Mouse (Mus musculus): ENCODE data around the gene C8g.
A peak's percentile ranks its signal among the peaks of the same experiment; 100 is the strongest.

C8g gene

GRCm38 (mm10) chr2:25501593-25502486 lies at the start of gene C8g:
Gene C8g, minus strand, starts transcription at chr2:25501719.
- no peak for DNase-seq (ENCODE audit: low spot score in 2 of 2)

- DNase-seq (ENCODE audit: low spot score in 2 of 2): peak in 1 of 2 experiments; percentile 35
Measured at GRCm38 (mm10) chr2:25551186-25551585, 49.7 kb upstream of the C8g start.

DNA sequence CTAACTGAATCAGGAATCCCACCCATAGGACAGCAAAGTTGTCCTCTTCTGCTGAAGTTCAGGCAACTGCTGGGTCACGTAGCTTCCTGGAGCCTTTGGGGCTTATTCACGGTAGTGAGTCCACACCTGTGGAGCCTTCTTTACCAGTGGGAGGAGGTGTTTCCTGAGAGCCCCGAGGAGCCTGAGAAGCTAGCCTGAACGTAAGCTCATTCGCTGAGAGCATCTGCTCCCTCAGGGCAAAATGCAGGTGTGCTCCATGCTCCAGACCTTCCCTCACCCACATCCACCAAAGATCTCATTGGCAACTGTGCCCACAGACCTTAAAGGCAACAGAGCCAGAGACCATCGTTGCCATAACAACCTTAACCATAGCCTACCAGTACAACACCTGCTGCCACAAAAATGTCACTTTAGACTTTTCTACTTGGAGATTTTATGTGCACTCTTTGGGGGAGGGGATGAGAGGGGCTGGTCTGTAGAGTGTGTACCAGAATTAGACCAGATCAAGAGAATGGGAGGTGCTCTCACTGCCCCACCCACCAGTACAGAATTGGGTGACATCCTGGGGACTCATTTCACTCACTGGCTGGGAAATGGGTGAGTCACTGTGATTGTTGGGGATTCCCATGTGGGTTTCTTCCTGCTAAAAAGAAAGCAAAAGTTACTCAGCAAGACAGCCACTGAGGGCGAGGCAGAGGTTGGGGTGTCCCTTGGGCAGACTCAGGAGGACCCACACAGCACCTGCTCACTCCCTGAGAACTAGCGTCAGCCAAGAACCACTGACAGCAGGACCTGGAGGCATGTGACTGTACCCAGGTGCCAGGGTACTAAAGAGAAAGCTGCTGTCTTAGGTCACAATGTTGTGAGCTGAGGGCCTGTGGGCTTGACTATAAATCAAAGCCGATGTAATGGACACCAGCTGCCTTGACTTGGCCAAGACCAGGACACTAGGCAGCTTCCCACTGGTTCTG lies 47.8 kb upstream of the C8g start:
- DNase-seq (ENCODE audit: low spot score in 2 of 2): no peak

DNA sequence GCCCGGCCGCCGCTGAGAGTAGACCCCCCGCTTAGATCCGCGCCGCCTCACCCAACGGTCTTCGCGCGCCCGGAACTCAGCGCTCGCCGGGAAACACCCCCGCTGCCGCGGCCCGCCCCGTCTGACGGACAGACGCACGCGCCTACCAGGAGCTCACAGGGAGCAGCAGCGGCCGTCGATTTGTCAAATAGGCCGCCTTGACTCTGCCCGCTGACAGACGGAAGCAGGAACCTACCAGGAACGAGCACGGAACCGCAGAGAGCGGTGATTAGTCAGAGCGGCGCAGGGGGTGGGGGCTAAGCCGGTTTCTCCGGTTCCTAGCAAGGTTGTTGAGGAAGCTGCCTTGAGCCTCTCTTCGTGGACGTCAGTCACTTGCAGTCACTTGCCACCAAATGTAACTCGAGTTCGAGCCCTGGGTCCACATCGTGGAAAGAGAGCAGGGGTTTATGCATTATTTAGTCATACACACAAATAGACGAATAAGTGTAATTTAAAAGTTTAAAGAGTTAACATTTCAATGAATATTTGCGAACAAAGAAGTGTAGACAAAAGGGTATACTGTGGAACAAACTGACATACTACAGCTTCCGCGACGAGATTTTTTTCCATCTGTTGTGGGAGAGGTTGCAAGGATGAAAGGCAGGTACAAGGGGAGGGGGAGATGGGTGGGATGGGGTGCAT lies 45.4 kb upstream of the C8g start, which contains the start of gene Traf2:
TSS of gene Traf2 (minus strand) at position 130 of the 681 bp plus-strand sequence.
- DNase-seq (ENCODE audit: low spot score in 2 of 2): peak; percentile 96 to 97

- DNase-seq (ENCODE audit: low spot score in 2 of 2): no peak
Measured at GRCm38 (mm10) chr2:25545996-25546810, 44.7 kb upstream of the C8g start.

- no peak for DNase-seq (ENCODE audit: low spot score in 2 of 2)
Measured at GRCm38 (mm10) chr2:25541644-25542367, 40.3 kb upstream of the C8g start.

GRCm38 (mm10) chr2:25540541-25540948 lies 39.0 kb upstream of the C8g start:
- no peak for DNase-seq (ENCODE audit: low spot score in 2 of 2)

GRCm38 (mm10) chr2:25536531-25536930 lies 35.0 kb upstream of the C8g start:
- no peak for DNase-seq (ENCODE audit: low spot score in 2 of 2)

DNA sequence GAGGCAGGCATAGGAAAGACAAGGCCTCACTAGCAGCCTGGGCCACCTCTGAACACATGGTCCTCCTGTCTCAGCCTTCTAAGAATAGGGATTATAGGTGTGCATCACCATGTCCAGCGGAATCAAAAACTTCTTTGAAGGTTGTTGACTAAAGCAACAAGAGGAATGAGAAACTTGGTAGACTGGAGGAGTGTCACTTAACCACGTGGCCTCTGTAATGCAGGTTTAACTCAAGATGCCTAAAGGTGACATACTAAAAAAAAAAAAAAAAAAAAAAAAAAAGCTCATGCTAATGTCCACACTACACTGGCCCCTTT lies 33.3 kb upstream of the C8g start:
- DNase-seq (ENCODE audit: low spot score in 2 of 2): no peak

DNA sequence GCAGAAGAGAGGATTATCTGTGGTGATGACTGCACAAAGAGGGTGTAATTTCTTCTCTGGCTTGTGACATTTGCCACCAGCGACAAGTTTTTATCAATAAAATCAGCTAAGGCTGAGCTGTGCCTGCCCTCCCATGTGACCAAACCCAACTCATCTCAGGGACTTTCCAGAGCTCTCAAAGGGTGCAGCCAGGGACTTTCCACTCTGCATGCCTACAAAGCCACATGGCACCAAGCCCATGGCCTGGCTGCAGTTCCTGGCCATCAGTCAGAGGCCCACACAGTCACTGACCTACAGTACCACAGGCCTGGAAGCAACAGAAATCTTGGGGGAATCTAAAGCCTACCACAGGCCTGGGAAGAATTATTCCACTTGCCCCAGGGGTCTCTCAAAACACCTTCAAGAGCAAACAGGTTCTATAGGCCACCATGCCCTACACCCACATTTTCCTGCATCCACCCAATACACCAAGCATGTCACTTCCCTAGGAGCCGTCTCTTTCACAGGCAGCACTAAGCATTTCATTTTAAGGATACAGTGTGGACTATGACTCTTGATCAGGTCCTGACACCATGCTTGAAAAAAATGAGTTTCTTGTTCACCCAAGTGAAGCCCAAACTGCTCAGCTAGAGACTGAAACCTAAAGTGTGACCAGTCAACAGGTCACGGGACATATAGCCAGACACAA lies 32.8 kb upstream of the C8g start:
- DNase-seq (ENCODE audit: low spot score in 2 of 2): peak in 1 of 2 experiments; percentile 39

DNA sequence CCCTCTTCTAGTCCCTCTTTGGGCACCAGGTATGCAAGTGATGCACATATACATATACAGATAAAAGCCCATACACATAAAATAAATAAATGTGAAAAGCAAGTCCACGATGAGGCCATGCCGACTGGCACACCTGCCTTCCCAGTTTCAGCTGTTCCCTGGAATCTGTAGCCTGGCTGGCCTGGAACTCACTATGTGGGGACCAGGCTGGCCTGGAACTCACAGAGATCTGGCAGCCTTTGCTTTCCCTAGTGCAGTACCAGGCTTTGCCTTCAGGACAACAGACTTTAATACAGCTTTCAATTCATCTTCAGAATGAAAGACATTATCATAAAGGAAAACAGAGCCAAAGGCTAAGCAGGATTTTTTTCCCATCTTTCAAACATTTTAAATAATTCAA lies 32.2 kb upstream of the C8g start:
- DNase-seq (ENCODE audit: low spot score in 2 of 2): no peak

DNA sequence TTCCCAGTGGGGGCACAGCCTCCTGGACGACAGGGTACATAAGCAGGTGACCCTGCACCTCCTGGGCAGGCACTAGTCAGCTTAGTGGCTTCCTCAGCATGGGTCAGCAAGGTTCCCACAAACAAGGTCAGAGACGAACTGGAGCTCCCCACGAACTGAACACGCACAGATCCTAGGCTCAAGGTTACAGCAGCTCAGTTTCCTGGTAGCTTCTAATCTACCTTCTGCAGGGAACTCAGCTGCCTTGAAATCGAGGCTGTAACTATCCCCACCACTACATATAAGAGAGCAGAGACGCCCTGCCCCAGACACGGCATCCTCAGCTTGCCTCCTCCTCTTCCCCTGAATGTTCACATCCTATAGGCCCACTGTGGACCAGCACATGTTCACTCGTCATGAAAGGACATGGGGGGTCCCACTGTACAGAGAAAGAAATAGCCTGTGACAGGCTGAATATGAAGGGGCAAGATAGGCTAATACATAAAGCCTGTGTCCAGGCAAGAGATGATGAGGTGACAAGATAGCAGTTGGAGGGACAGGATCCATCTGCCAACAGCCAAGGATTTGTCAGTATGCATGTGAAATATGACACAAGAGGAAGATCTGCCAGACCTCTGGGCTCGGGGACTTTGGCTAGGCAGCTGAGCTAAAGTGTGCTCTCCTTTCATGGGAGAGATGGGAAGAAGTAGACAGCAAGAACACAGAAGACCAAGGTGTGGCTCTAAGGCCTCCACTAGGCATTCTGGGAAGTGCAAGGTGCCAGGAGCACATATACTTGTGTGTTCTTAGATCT lies 25.2 kb upstream of the C8g start:
- no peak for DNase-seq (ENCODE audit: low spot score in 2 of 2)

- no peak for DNase-seq (ENCODE audit: low spot score in 2 of 2)
Measured at GRCm38 (mm10) chr2:25509912-25510311, 8.4 kb upstream of the C8g start.

DNA sequence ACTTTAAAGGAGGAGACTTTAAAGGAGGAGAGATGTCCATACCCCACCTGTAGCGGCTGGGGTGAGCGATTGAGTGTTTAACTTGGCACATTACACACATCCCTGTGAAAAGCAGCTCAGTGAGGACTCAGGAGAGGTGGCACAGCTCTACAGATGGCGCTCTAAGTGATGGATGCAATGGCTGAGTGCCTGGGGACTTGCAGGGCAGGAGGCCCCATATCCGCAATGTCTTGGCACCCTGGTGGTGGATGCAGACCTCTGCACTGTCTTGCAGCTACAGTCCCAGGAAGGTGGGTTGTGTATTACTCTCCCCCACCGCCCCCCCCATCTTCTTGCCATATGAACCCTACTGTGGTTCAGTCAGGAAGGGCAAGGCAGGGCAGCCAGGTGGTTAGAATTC lies 5.4 kb upstream of the C8g start:
- DNase-seq (ENCODE audit: low spot score in 2 of 2): no peak

DNA sequence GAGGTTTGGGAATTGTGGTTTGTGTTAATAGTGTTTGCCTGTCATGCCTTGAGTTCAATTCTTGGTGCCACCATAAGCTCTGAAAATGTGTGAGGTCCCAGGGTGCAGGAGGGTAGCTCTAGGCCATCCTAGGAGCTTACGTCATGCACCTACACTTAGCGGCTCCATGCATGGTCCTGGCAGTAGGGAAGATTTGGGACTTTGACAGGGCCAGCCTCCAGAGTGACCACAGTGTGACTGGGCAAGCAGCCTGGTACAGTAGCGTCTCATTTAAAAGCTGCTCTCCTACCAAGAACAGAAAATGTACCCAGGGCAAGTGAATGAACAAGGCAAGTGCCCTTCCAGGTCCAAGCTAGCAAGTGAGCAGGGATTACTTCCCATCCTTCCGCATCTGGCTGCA lies 4.3 kb upstream of the C8g start:
- no peak for DNase-seq (ENCODE audit: low spot score in 2 of 2)

DNA sequence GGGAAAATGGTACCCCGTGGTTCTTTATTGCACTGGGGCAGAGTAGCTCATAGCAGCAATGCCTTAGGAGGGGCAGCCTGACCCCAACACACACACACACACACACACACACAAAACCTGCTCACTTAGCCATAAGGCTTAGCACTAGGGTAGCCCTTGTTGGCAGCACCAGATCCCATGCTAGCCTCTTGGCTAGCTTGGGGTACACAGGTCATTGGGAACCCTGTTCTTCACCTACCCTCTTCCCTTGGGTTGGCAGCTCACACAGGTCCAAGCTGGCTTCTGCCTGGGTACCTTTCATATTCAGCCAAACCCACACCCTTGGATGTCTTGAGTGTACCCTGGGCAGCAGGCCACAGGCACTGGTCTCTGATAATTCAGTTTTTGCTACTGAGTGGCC lies 3.5 kb upstream of the C8g start:
- DNase-seq (ENCODE audit: low spot score in 2 of 2): no peak

- no peak for DNase-seq (ENCODE audit: low spot score in 2 of 2)
Measured at GRCm38 (mm10) chr2:25504538-25504937, 3.0 kb upstream of the C8g start.

GRCm38 (mm10) chr2:25502726-25503125 lies 1.2 kb upstream of the C8g start:
- no peak for DNase-seq (ENCODE audit: low spot score in 2 of 2)

All from spleen, postnatal 14 days (tissue).